Mouse (Mus musculus) brain, embryonic 14.5 days (tissue): Measurements from ENCODE around the gene Rtbdn.

ENCODE experiments used
- CTCF ChIP-seq: fragments of 200-500 bp; IDR thresholded peaks from 2 replicates; pipeline ENCODE4 v1.5.1; 2012; ENCODE audit warnings: inconsistent platforms, mild to moderate bottlenecking, moderate library complexity, borderline replicate concordance; ENCODE audit not compliant: insufficient read depth, insufficient read length; ENCODE audit errors: extremely low read depth
- POLR2A ChIP-seq: fragments of 200-500 bp; IDR thresholded peaks from 2 replicates; pipeline ENCODE4 v1.6.1; 2012; ENCODE audit warnings: mild to moderate bottlenecking, inconsistent platforms, borderline replicate concordance; ENCODE audit not compliant: poor library complexity, insufficient read depth, insufficient read length, severe bottlenecking; ENCODE audit errors: extremely low read depth

GRCm38 (mm10) chr8:84967532-84968304 lies 20.9 kb downstream of the Rtbdn start:
- TF ChIP-seq CTCF (no peak), POLR2A (no peak)
